Mouse (Mus musculus): ENCODE data around the gene Ly6g. TPM values are rescaled to one million over a fixed set of nuclear protein-coding genes. Genes with fewer than 3 reads are reported as not detected.
"Not testable (repeated sequence)": the region's sequence is repeated elsewhere in the genome, so short reads cannot be mapped to it uniquely, and the experiment has no call there.

Gene Ly6g
- not detected for total RNA-seq (2021)
- long read RNA-seq, experiment 1: 0 reads
- long read RNA-seq, experiment 2: 0 reads

DNA sequence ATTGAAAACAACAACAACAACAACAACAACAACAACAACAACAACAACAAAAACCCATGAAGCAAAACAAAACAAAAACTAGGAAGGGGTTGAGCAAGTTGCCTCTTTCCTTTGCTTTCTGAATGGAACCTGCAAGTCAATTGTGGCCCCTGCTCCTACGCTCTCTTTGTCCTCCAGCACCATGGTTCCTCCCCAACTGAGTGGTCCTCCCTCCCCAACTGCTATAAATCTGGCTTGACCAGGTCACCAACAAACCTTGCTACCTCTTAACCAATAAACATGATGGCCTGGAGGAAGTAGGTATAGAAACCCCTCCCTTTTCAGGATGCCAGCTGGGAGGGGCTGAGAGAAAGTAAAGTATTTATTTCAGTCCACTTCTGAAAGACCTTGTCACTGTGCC, at the start of gene Ly6g:
Ly6g (plus strand) TSS at position 301 of the 400 bp plus-strand sequence.
- TF ChIP-seq CTCF (conservative IDR thresholded peaks at IDR 0.05): no peak
- Histone ChIP-seq H3K4me3 (no peak within 1 kb of the TSS), H3K27ac (no peak within 1 kb of the TSS)
- DNase-seq (ENCODE audit: low spot score in 2 of 2): no peak

- DNase-seq (ENCODE audit: low spot score in 2 of 2); H3K4me3 ChIP-seq; H3K27ac ChIP-seq: not testable (repeated sequence)
Observed at GRCm38 (mm10) chr15:75110424-75110823, 44.6 kb upstream of the Ly6g start.

DNA sequence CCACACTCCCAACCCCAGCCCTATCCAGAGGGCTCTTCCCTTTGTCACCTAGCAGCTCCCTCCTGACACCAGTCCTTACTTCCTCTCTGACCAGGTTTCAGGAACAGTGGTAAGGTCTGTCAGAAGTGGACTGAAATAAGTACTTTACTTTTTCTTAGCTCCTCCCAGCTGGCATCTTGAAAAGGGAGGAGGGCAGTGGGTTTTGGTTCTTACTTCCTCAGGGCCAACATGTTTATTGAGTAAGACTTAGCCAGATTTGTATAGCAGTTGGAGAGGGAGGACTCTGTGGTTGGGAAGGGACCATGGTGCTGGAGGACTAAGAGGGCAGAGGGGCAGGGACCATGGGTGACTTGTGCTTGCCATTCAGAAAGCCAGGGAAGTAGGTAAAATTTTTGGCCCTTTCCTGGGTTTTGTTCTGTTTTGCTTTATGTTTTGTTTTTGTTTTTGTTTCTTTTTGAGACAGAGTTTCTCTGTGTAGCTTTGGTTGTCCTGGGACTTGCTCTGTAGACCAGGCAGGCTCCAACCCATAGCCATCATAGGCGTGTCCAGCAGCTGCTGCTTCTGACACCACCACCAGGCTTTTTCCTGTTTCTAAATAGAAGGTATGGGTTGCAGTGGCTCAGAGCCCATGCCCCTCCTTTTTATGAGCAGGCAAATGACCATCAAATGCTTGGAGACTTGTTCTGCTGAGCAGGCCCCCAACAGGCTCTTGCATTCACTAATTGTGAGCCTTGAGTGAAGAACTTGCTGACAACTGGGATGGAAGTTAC, 43.0 kb upstream of the Ly6g start, which contains the start of gene Ly6c2:
Ly6c2 (minus strand) TSS at position 110 of the 770 bp plus-strand sequence.
- not testable (repeated sequence) for DNase-seq (ENCODE audit: low spot score in 2 of 2); H3K27ac ChIP-seq; H3K4me3 ChIP-seq

DNA sequence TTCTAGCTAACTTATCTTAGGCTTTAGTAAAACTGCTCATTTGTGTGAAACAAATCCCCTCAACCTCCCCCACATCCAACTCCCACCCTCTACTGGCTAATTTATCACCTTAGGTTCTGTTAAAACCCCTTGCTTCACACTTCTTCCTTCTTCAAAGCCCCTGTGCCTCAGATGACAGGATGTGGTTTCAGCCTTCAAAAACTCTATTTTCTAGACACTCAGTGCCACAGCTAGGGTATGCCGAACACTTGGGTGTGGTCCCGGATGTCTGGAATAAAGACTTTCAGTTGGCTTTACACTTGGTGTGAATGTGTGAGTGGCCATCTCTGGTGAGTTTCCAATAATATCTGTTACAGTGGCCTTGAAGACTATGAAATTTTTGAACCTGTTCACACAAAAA, 38.5 kb upstream of the Ly6g start:
- no peak for TF ChIP-seq CTCF (conservative IDR thresholded peaks at IDR 0.05)
- DNase-seq (ENCODE audit: low spot score in 2 of 2): no peak
- H3K4me3 ChIP-seq: no peak overlapping the region
- no peak overlapping the region for H3K27ac ChIP-seq

GRCm38 (mm10) chr15:75117481-75117880, 37.6 kb upstream of the Ly6g start:
- not testable (repeated sequence) for DNase-seq (ENCODE audit: low spot score in 2 of 2); H3K27ac ChIP-seq; H3K4me3 ChIP-seq

GRCm38 (mm10) chr15:75118742-75119141, 36.3 kb upstream of the Ly6g start:
- DNase-seq (ENCODE audit: low spot score in 2 of 2): peak in 1 of 2 experiments; percentile 14

DNA sequence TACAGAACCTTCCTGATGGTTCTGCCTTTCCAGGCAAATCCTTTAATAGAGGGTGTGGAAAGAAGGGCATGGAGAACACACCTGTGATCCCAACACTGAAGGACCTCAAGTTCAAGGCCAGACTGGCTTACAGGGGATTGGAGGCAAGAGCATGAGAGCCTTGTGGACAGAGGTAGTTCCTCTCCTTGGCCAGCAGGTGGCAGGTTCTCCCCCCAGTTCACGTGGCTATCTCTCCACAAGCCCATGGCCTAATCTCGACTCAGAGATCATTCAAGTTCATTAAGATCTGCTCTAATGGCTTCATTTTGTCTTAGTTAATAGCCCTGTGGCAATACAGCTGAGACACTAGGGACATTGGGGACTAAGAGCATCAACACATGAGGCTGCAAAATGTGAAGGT, 35.0 kb upstream of the Ly6g start:
- Histone ChIP-seq H3K27ac (no peak overlapping the region), H3K4me3 (no peak overlapping the region)
- peak; percentile 78 for TF ChIP-seq CTCF (conservative IDR thresholded peaks at IDR 0.05)
- DNase-seq (ENCODE audit: low spot score in 2 of 2): no peak

More at GRCm38 (mm10) chr15:75118742-75119141, 36.3 kb upstream of the Ly6g start:
- not testable (repeated sequence) for H3K4me3 ChIP-seq, H3K27ac ChIP-seq
- peak; percentile 74 for TF ChIP-seq CTCF (conservative IDR thresholded peaks at IDR 0.05)

- not testable (repeated sequence) for DNase-seq (ENCODE audit: low spot score in 2 of 2); H3K27ac ChIP-seq; H3K4me3 ChIP-seq
Observed at GRCm38 (mm10) chr15:75132346-75132745, 22.7 kb upstream of the Ly6g start.

DNA sequence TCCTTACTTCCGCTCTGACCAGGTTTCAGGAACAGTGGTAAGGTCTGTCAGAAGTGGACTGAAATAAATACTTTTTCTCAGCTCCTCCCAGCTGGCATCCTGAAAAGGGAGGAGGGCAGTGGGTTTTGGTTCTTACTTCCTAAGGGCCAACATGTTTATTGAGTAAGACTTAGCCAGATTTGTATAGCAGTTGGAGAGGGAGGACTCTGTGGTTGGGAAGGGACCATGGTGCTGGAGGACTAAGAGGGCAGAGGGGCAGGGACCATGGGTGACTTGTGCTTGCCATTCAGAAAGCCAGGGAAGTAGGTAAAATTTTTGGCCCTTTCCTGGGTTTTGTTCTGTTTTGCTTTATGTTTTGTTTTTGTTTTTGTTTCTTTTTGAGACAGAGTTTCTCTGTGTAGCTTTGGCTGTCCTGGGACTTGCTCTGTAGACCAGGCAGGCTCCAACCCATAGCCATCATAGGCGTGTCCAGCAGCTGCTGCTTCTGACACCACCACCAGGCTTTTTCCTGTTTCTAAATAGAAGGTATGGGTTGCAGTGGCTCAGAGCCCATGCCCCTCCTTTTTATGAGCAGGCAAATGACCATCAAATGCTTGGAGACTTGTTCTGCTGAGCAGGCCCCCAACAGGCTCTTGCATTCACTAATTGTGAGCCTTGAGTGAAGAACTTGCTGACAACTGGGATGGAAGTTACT, 19.8 kb upstream of the Ly6g start:
- DNase-seq (ENCODE audit: low spot score in 2 of 2); H3K27ac ChIP-seq; H3K4me3 ChIP-seq: not testable (repeated sequence)

DNA sequence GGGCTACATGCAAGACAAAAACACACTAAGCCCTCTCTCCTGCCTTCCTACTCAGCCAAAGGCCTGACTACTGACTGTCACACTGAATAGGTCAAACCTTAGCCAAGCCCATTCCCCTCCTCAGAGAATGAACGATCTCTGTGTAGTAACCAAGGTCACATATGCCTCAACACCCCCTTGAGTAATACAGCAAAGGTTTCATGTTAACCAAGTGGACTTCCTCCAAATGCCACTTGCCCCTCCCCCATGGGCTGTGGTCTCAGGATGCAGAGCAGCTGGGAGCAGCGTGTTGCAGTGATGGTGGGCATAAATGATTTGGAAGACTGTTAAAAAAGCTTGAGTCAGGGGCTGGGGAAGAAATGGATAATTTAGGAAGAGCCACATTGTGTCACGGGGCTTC, 17.3 kb upstream of the Ly6g start:
- not testable (repeated sequence) for DNase-seq (ENCODE audit: low spot score in 2 of 2); H3K27ac ChIP-seq; H3K4me3 ChIP-seq

DNA sequence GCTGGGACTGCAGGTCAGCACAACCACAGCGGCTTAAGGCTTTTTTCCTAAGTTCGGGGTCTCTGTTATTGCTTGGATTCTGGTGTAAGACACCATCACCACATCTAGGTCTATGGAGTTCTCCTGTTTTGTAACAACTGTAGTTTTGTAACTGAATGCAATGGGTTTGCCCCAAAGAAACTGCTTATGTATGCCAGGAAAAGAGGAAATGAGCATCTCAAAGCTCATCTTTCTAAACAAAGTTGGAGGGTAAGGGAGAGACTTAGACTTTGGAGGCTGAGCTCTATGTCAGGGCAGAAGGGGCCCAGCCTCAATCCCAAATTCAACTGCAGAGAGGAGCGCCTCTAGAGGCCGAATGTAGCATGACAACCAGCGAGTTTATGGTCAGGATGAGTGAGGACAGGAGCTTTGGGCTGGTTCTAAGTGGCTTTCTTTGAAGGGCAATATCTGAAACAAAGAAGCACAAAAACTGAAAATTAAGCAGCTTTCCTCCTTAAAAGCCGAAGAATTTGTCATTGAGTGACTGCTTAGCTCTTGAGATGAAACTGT, 13.2 kb upstream of the Ly6g start:
- DNase-seq (ENCODE audit: low spot score in 2 of 2); H3K4me3 ChIP-seq; H3K27ac ChIP-seq: not testable (repeated sequence)
- TF ChIP-seq CTCF (conservative IDR thresholded peaks at IDR 0.05): peak; percentile 71

GRCm38 (mm10) chr15:75143735-75144134, 11.3 kb upstream of the Ly6g start:
- no peak overlapping the region for H3K27ac ChIP-seq
- peak; percentile 71 for TF ChIP-seq CTCF (conservative IDR thresholded peaks at IDR 0.05)
- no peak overlapping the region for H3K4me3 ChIP-seq
- DNase-seq (ENCODE audit: low spot score in 2 of 2): no peak

DNA sequence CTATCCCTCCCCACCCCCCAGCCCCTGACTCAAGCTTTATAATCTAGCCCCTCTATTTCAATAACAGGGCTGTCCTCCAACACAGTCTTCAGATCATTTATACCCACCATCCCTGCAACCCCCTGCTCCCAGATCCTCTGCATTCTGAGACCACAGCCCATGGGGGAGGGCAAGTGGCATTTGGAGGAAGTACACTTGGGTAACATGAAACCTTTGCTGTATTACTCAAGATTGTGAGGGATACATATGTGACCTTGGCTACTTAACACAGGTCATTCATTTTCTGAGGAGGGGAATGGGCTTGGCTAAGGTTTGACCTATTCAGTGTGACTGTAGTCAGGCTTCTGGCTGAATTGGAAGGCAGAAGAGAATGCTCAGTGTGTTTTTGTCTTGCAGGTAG, 2.0 kb upstream of the Ly6g start:
- Histone ChIP-seq H3K4me3 (no peak overlapping the region), H3K27ac (no peak overlapping the region)
- no peak for DNase-seq (ENCODE audit: low spot score in 2 of 2)
- TF ChIP-seq CTCF (conservative IDR thresholded peaks at IDR 0.05): no peak

Data from layer of hippocampus, adult 2 months (tissue).